Mouse (Mus musculus): ENCODE measurements around the gene Zfp334. TPM values are rescaled to one million over a fixed set of nuclear protein-coding genes. Genes with fewer than 3 reads are reported as not detected.

Gene Zfp334
- total and polyA plus RNA-seq, 2 experiments from 2014 or later, result 4.6 to 22.4 TPM

GRCm38 (mm10) chr2:165376001-165376400 is 12.1 kb downstream of the Zfp334 start:
- H3K9ac ChIP-seq, result no peak overlapping the region
- H3K9me3 ChIP-seq (ENCODE audit: low read length), result 0 out of 2 replicates have a peak, but pooled peaks cover 4% of the 10 kb centered on the region
- H3K36me3 ChIP-seq (ENCODE audit: insufficient read depth), result peaks cover 48% of the 10 kb centered on the region
- no peak overlapping the region for H3K27ac ChIP-seq (ENCODE audit: low read depth, low read length)
- no peaks in the 10 kb centered on the region for H3K4me1 ChIP-seq (ENCODE audit: insufficient read depth)
- no peak overlapping the region for H3K4me2 ChIP-seq (ENCODE audit: low read depth)
- no peak overlapping the region for H3K4me3 ChIP-seq (ENCODE audit: low read depth, low read length)
- H3K27me3 ChIP-seq (ENCODE audit: insufficient read depth, low read length), result no peaks in the 10 kb centered on the region
- TF ChIP-seq CTCF (IDR thresholded peaks at IDR 0.05; ENCODE audit: low read depth), result no peak
- WGBS, result 68% methylated on average over 4 of the region's 4 CpGs
- ATAC-seq (no peak), DNase-seq (no peak)

- H3K4me3 ChIP-seq (ENCODE audit: low read depth, low read length), result no peak overlapping the region
- no peak overlapping the region for H3K27ac ChIP-seq (ENCODE audit: low read depth, low read length)
- ATAC-seq, result no peak
- no peaks in the 10 kb centered on the region for H3K9me3 ChIP-seq (ENCODE audit: low read length)
- H3K27me3 ChIP-seq (ENCODE audit: insufficient read depth, low read length), result no peaks in the 10 kb centered on the region
- WGBS, result 72% methylated on average over 5 of the region's 5 CpGs
- TF ChIP-seq CTCF (IDR thresholded peaks at IDR 0.05; ENCODE audit: low read depth), result no peak
- DNase-seq, result no peak
- H3K4me2 ChIP-seq (ENCODE audit: low read depth), result no peak overlapping the region
- H3K36me3 ChIP-seq (ENCODE audit: insufficient read depth), result peaks cover 42% of the 10 kb centered on the region
- H3K9ac ChIP-seq, result no peak overlapping the region
- H3K4me1 ChIP-seq (ENCODE audit: insufficient read depth), result no peaks in the 10 kb centered on the region
These were observed 12.6 kb downstream of the Zfp334 start for GRCm38 (mm10) chr2:165375478-165375877.

- H3K4me3 ChIP-seq (ENCODE audit: low read depth, low read length), result no peak overlapping the region
- DNase-seq (peak; percentile 50), ATAC-seq (peak; percentile 61; the same call in 1 of the 2 replicates)
- H3K27ac ChIP-seq (ENCODE audit: low read depth, low read length), result no peak overlapping the region
- H3K4me2 ChIP-seq (ENCODE audit: low read depth), result no peak overlapping the region
- 29% methylated on average over 3 of the region's 3 CpGs for WGBS
- no peak for TF ChIP-seq CTCF (IDR thresholded peaks at IDR 0.05; ENCODE audit: low read depth)
- H3K9me3 ChIP-seq (ENCODE audit: low read length), result no peaks in the 10 kb centered on the region
- peaks cover 9% of the 10 kb centered on the region for H3K36me3 ChIP-seq (ENCODE audit: insufficient read depth)
- H3K4me1 ChIP-seq (ENCODE audit: insufficient read depth), result no peaks in the 10 kb centered on the region
- H3K9ac ChIP-seq, result no peak overlapping the region
- no peaks in the 10 kb centered on the region for H3K27me3 ChIP-seq (ENCODE audit: insufficient read depth, low read length)
These were observed 17.0 kb downstream of the Zfp334 start for GRCm38 (mm10) chr2:165371066-165371465.

- DNase-seq (no peak), ATAC-seq (no peak)
- no peak overlapping the region for H3K4me3 ChIP-seq (ENCODE audit: low read depth, low read length)
- no peaks in the 10 kb centered on the region for H3K27me3 ChIP-seq (ENCODE audit: insufficient read depth, low read length)
- no peaks in the 10 kb centered on the region for H3K9me3 ChIP-seq (ENCODE audit: low read length)
- no peak overlapping the region for H3K27ac ChIP-seq (ENCODE audit: low read depth, low read length)
- WGBS, result 74% methylated on average over 3 of the region's 3 CpGs
- H3K36me3 ChIP-seq (ENCODE audit: insufficient read depth), result peaks cover 9% of the 10 kb centered on the region
- H3K9ac ChIP-seq, result no peak overlapping the region
- H3K4me1 ChIP-seq (ENCODE audit: insufficient read depth), result no peaks in the 10 kb centered on the region
- no peak for TF ChIP-seq CTCF (IDR thresholded peaks at IDR 0.05; ENCODE audit: low read depth)
- no peak overlapping the region for H3K4me2 ChIP-seq (ENCODE audit: low read depth)
These were observed 17.7 kb downstream of the Zfp334 start for GRCm38 (mm10) chr2:165370348-165370747.

- H3K36me3 ChIP-seq (ENCODE audit: insufficient read depth), result no peaks in the 10 kb centered on the region
- H3K4me3 ChIP-seq (ENCODE audit: low read depth, low read length), result peak within 1 kb of the TSS; percentile 57
- no peaks in the 10 kb centered on the region for H3K4me1 ChIP-seq (ENCODE audit: insufficient read depth)
- DNase-seq (peak; percentile 82), ATAC-seq (peak; percentile 54; the same call in 1 of the 2 replicates)
- peak within 1 kb of the TSS; percentile 70 for H3K9ac ChIP-seq
- H3K27me3 ChIP-seq (ENCODE audit: insufficient read depth, low read length), result no peaks in the 10 kb centered on the region
- no peaks in the 10 kb centered on the region for H3K9me3 ChIP-seq (ENCODE audit: low read length)
- H3K4me2 ChIP-seq (ENCODE audit: low read depth), result peak within 1 kb of the TSS; percentile 85
- 2% methylated on average over 27 of the region's 27 CpGs for WGBS
- peak within 1 kb of the TSS; percentile 79 for H3K27ac ChIP-seq (ENCODE audit: low read depth, low read length)
- no peak for TF ChIP-seq CTCF (IDR thresholded peaks at IDR 0.05; ENCODE audit: low read depth)
These were observed 19.6 kb downstream of the Zfp334 start, which contains the start of gene Zfp663 for GRCm38 (mm10) chr2:165368496-165368895. Gene Zfp663 (minus strand): TSS chr2:165368729.

GRCm38 (mm10) chr2:165367868-165368439 is 20.1 kb downstream of the Zfp334 start:
- DNase-seq, result peak; percentile 60
- peak; percentile 41; the same call in 1 of the 2 replicates for ATAC-seq
- Histone ChIP-seq H3K4me2 (ENCODE audit: low read depth) (peak overlapping the region; percentile 85), H3K9ac (peak overlapping the region; percentile 70), H3K27me3 (ENCODE audit: insufficient read depth, low read length) (no peaks in the 10 kb centered on the region), H3K4me3 (ENCODE audit: low read depth, low read length) (peak overlapping the region; percentile 57), H3K4me1 (ENCODE audit: insufficient read depth) (no peaks in the 10 kb centered on the region), H3K36me3 (ENCODE audit: insufficient read depth) (no peaks in the 10 kb centered on the region), H3K27ac (ENCODE audit: low read depth, low read length) (peak overlapping the region; percentile 79), H3K9me3 (ENCODE audit: low read length) (no peaks in the 10 kb centered on the region)
- under 1% methylated on average over 13 of the region's 13 CpGs for WGBS
- TF ChIP-seq CTCF (IDR thresholded peaks at IDR 0.05; ENCODE audit: low read depth), result no peak

GRCm38 (mm10) chr2:165367047-165367520 is 21.0 kb downstream of the Zfp334 start:
- Histone ChIP-seq H3K9me3 (ENCODE audit: low read length) (no peaks in the 10 kb centered on the region), H3K27ac (ENCODE audit: low read depth, low read length) (no peak overlapping the region), H3K4me2 (ENCODE audit: low read depth) (0 out of 2 replicates have a peak overlapping the region, but pooled peaks have one; percentile 85), H3K27me3 (ENCODE audit: insufficient read depth, low read length) (no peaks in the 10 kb centered on the region), H3K4me3 (ENCODE audit: low read depth, low read length) (no peak overlapping the region), H3K4me1 (ENCODE audit: insufficient read depth) (no peaks in the 10 kb centered on the region), H3K36me3 (ENCODE audit: insufficient read depth) (no peaks in the 10 kb centered on the region), H3K9ac (no peak overlapping the region)
- 7% methylated on average over 5 of the region's 8 CpGs for WGBS
- DNase-seq, result no peak
- TF ChIP-seq CTCF (IDR thresholded peaks at IDR 0.05; ENCODE audit: low read depth), result no peak
- ATAC-seq, result no peak

Measured in forebrain, postnatal 0 days (tissue).